Mouse (Mus musculus): Measurements from ENCODE around the gene Zfp607b. TPM values are rescaled to one million over a fixed set of nuclear protein-coding genes. Genes with fewer than 3 reads are reported as not detected.
A peak's percentile ranks its signal among the peaks of the same experiment; 100 is the strongest.

Gene Zfp607b
- polyA plus RNA-seq, 1 experiment from 2014 or later, result 7.3 TPM

GRCm38 (mm10) chr7:27696711-27697110 is 7.6 kb downstream of the Zfp607b start:
- Histone ChIP-seq H3K27me3 (ENCODE audit: control insufficient read depth, insufficient read depth, low read length) (no peaks in the 10 kb centered on the region), H3K36me3 (ENCODE audit: control insufficient read depth, insufficient read depth, low read length) (no peaks in the 10 kb centered on the region), H3K4me2 (replicated peaks; ENCODE audit: low read depth, low read length) (no peak overlapping the region), H3K4me1 (replicated peaks; ENCODE audit: control insufficient read depth, insufficient read depth, low read length) (no peaks in the 10 kb centered on the region), H3K9ac (ENCODE audit: low read depth, low read length) (no peak overlapping the region), H3K4me3 (ENCODE audit: low read depth, low read length) (no peak overlapping the region), H3K27ac (ENCODE audit: low read depth, low read length) (no peak overlapping the region), H3K9me3 (ENCODE audit: control insufficient read depth, low read length) (no peaks in the 10 kb centered on the region)
- DNase-seq (ENCODE audit: low spot score) (no peak), ATAC-seq (ENCODE audit: low FRiP score) (no peak)
- 29% methylated on average over 3 of the region's 3 CpGs for WGBS

DNA sequence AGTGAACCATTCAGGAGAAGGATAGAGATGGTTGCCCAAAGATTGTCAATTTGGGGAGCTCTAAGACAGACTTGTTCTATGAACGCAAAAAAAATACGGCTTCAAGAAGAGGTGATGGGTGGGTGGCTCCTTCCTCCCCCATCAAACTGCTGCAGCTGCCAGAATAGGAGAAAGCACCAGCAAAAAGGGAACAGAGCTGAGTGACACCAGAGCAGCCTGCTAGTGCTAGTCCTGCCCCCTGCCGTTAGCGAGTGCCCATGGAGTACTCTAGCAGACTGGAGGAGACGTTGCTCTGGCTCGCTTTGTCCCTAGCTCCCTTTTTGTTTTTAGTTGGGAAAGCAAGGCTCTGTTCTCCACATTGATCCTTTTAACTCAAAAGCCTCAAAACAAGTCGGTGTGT is 21.3 kb downstream of the Zfp607b start:
- Histone ChIP-seq H3K27me3 (ENCODE audit: control insufficient read depth, insufficient read depth, low read length) (no peaks in the 10 kb centered on the region), H3K4me2 (replicated peaks; ENCODE audit: low read depth, low read length) (no peak overlapping the region), H3K9ac (ENCODE audit: low read depth, low read length) (no peak overlapping the region), H3K27ac (ENCODE audit: low read depth, low read length) (no peak overlapping the region), H3K4me3 (ENCODE audit: low read depth, low read length) (no peak overlapping the region), H3K9me3 (ENCODE audit: control insufficient read depth, low read length) (peaks cover 8% of the 10 kb centered on the region), H3K36me3 (ENCODE audit: control insufficient read depth, insufficient read depth, low read length) (no peaks in the 10 kb centered on the region), H3K4me1 (replicated peaks; ENCODE audit: control insufficient read depth, insufficient read depth, low read length) (no peaks in the 10 kb centered on the region)
- ATAC-seq (ENCODE audit: low FRiP score) (no peak), DNase-seq (ENCODE audit: low spot score) (no peak)
- 80% methylated on average over 7 of the region's 7 CpGs for WGBS

GRCm38 (mm10) chr7:27721951-27722350 is 32.8 kb downstream of the Zfp607b start:
- ATAC-seq (ENCODE audit: low FRiP score) (no peak), DNase-seq (ENCODE audit: low spot score) (no peak)
- H3K9ac ChIP-seq (ENCODE audit: low read depth, low read length), result no peak overlapping the region
- H3K9me3 ChIP-seq (ENCODE audit: control insufficient read depth, low read length), result no peaks in the 10 kb centered on the region
- H3K36me3 ChIP-seq (ENCODE audit: control insufficient read depth, insufficient read depth, low read length), result no peaks in the 10 kb centered on the region
- H3K4me1 ChIP-seq (replicated peaks; ENCODE audit: control insufficient read depth, insufficient read depth, low read length), result no peaks in the 10 kb centered on the region
- H3K4me2 ChIP-seq (replicated peaks; ENCODE audit: low read depth, low read length), result no peak overlapping the region
- H3K27ac ChIP-seq (ENCODE audit: low read depth, low read length), result no peak overlapping the region
- no peaks in the 10 kb centered on the region for H3K27me3 ChIP-seq (ENCODE audit: control insufficient read depth, insufficient read depth, low read length)
- no peak overlapping the region for H3K4me3 ChIP-seq (ENCODE audit: low read depth, low read length)
- WGBS, result 91% methylated on average over 8 of the region's 8 CpGs

GRCm38 (mm10) chr7:27725566-27726538 is 36.7 kb downstream of the Zfp607b start:
- Histone ChIP-seq H3K27me3 (ENCODE audit: control insufficient read depth, insufficient read depth, low read length) (no peaks in the 10 kb centered on the region), H3K27ac (ENCODE audit: low read depth, low read length) (no peak overlapping the region), H3K9ac (ENCODE audit: low read depth, low read length) (0 out of 2 replicates have a peak overlapping the region, but pooled peaks have one; percentile 8), H3K4me3 (ENCODE audit: low read depth, low read length) (no peak overlapping the region), H3K4me1 (replicated peaks; ENCODE audit: control insufficient read depth, insufficient read depth, low read length) (no peaks in the 10 kb centered on the region), H3K9me3 (ENCODE audit: control insufficient read depth, low read length) (no peaks in the 10 kb centered on the region), H3K36me3 (ENCODE audit: control insufficient read depth, insufficient read depth, low read length) (no peaks in the 10 kb centered on the region), H3K4me2 (replicated peaks; ENCODE audit: low read depth, low read length) (no peak overlapping the region)
- WGBS, result 40% methylated on average over 10 of the region's 12 CpGs
- DNase-seq (ENCODE audit: low spot score), result peak; percentile 78
- ATAC-seq (ENCODE audit: low FRiP score), result peak; percentile 82

DNA sequence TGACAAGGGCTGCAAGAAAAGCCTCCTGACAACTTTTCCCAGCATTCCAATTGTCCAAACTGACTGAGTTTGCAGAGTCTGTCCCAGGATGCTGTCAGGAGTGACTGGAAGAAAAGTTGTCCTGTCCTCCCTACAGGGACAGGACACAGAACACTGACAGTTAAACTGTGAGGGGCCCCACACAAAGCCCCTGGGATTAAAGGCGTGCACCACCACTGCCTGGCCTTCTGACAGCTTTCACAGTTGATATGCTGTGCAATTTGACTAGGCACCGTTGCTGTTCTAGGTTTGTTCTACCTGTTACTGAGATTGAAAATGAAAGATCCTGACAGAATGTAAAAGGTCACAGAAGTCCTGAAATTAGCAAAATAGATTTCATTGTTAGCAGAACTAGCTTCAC is 38.3 kb downstream of the Zfp607b start:
- DNase-seq (ENCODE audit: low spot score) (no peak), ATAC-seq (ENCODE audit: low FRiP score) (no peak)
- Histone ChIP-seq H3K36me3 (ENCODE audit: control insufficient read depth, insufficient read depth, low read length) (no peaks in the 10 kb centered on the region), H3K27me3 (ENCODE audit: control insufficient read depth, insufficient read depth, low read length) (no peaks in the 10 kb centered on the region), H3K4me1 (replicated peaks; ENCODE audit: control insufficient read depth, insufficient read depth, low read length) (no peaks in the 10 kb centered on the region), H3K9ac (ENCODE audit: low read depth, low read length) (no peak overlapping the region), H3K9me3 (ENCODE audit: control insufficient read depth, low read length) (no peaks in the 10 kb centered on the region), H3K4me2 (replicated peaks; ENCODE audit: low read depth, low read length) (no peak overlapping the region), H3K27ac (ENCODE audit: low read depth, low read length) (no peak overlapping the region), H3K4me3 (ENCODE audit: low read depth, low read length) (no peak overlapping the region)
- 56% methylated on average over 2 of the region's 2 CpGs for WGBS

GRCm38 (mm10) chr7:27731281-27731883 is 42.2 kb downstream of the Zfp607b start, which contains the start of gene Zfp60:
Zfp60 (plus strand) TSS chr7:27731389.
- under 1% methylated on average over 35 of the region's 35 CpGs for WGBS
- Histone ChIP-seq H3K4me1 (replicated peaks; ENCODE audit: control insufficient read depth, insufficient read depth, low read length) (peaks cover 5% of the 10 kb centered on the region), H3K9me3 (ENCODE audit: control insufficient read depth, low read length) (no peaks in the 10 kb centered on the region), H3K27ac (ENCODE audit: low read depth, low read length) (peak within 1 kb of the TSS; percentile 95), H3K4me2 (replicated peaks; ENCODE audit: low read depth, low read length) (peak within 1 kb of the TSS; percentile 61), H3K36me3 (ENCODE audit: control insufficient read depth, insufficient read depth, low read length) (no peaks in the 10 kb centered on the region), H3K9ac (ENCODE audit: low read depth, low read length) (peak within 1 kb of the TSS; percentile 86), H3K27me3 (ENCODE audit: control insufficient read depth, insufficient read depth, low read length) (no peaks in the 10 kb centered on the region), H3K4me3 (ENCODE audit: low read depth, low read length) (peak within 1 kb of the TSS; percentile 71)
- ATAC-seq (ENCODE audit: low FRiP score), result peak; percentile 92
- DNase-seq (ENCODE audit: low spot score), result peak; percentile 93

GRCm38 (mm10) chr7:27731946-27732345 is 42.8 kb downstream of the Zfp607b start:
- Histone ChIP-seq H3K4me1 (replicated peaks; ENCODE audit: control insufficient read depth, insufficient read depth, low read length) (peaks cover 5% of the 10 kb centered on the region), H3K4me2 (replicated peaks; ENCODE audit: low read depth, low read length) (peak overlapping the region; percentile 61), H3K4me3 (ENCODE audit: low read depth, low read length) (peak overlapping the region; percentile 71), H3K9me3 (ENCODE audit: control insufficient read depth, low read length) (no peaks in the 10 kb centered on the region), H3K36me3 (ENCODE audit: control insufficient read depth, insufficient read depth, low read length) (no peaks in the 10 kb centered on the region), H3K9ac (ENCODE audit: low read depth, low read length) (peak overlapping the region; percentile 86), H3K27ac (ENCODE audit: low read depth, low read length) (peak overlapping the region; percentile 95), H3K27me3 (ENCODE audit: control insufficient read depth, insufficient read depth, low read length) (no peaks in the 10 kb centered on the region)
- WGBS, result under 1% methylated on average over 12 of the region's 12 CpGs
- peak; percentile 46 for ATAC-seq (ENCODE audit: low FRiP score)
- no peak for DNase-seq (ENCODE audit: low spot score)

DNA sequence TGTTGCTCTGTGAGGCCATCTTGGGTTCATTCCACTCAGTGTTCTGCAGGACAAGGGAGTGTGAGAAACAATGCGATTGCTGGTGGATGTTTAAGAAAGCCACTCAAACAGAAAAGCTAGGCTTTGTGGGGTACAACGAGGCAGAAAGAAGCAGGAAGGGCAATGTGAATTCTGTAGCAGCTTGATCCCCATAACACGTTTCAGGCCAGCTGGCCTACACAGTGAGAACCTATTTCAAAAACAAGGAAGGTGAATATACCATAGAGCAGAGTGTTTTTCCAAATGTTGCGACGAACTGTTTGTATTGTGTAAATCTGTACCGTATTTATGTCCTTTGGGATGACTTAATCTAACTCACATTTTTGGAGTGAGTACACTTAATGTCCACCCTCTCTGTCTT is 43.4 kb downstream of the Zfp607b start:
- Histone ChIP-seq H3K4me2 (replicated peaks; ENCODE audit: low read depth, low read length) (peak overlapping the region; percentile 61), H3K27ac (ENCODE audit: low read depth, low read length) (peak overlapping the region; percentile 95), H3K4me1 (replicated peaks; ENCODE audit: control insufficient read depth, insufficient read depth, low read length) (peaks cover 5% of the 10 kb centered on the region), H3K4me3 (ENCODE audit: low read depth, low read length) (peak overlapping the region; percentile 71), H3K9ac (ENCODE audit: low read depth, low read length) (peak overlapping the region; percentile 86), H3K36me3 (ENCODE audit: control insufficient read depth, insufficient read depth, low read length) (no peaks in the 10 kb centered on the region), H3K27me3 (ENCODE audit: control insufficient read depth, insufficient read depth, low read length) (no peaks in the 10 kb centered on the region), H3K9me3 (ENCODE audit: control insufficient read depth, low read length) (no peaks in the 10 kb centered on the region)
- no peak for ATAC-seq (ENCODE audit: low FRiP score)
- DNase-seq (ENCODE audit: low spot score), result peak; percentile 27
- WGBS, result 64% methylated on average over 6 of the region's 6 CpGs

Data from hindbrain, embryonic 11.5 days (tissue).